Mouse (Mus musculus) spleen, adult 12 weeks (tissue): ENCODE data around the gene Gm42715.

Source experiments
- DNase-seq: peaks from one replicate; pipeline ENCODE4 v3.0.0; 2022; ENCODE audit warnings: low spot score

Gm42715 gene

DNA sequence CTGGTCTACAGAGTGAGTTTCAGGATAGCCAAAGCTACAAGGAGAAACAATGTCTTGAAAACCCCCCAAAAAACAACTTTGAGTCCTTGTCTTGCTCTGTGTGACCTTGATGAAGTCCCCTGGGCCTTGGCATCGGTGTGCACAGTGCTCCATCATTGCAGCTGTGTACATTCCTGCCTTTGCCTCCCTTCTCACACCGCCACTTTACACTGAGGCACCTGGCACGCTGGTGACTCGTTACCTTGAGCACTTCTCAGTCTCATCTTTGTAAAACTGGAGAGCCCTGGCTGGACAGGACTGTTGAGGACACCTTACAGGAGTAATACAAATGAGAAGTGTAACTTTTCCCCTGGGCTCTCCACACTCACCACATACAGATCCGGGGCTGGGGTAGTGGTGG, 67.8 kb downstream of the Gm42715 start:
- no peak for DNase-seq

DNA sequence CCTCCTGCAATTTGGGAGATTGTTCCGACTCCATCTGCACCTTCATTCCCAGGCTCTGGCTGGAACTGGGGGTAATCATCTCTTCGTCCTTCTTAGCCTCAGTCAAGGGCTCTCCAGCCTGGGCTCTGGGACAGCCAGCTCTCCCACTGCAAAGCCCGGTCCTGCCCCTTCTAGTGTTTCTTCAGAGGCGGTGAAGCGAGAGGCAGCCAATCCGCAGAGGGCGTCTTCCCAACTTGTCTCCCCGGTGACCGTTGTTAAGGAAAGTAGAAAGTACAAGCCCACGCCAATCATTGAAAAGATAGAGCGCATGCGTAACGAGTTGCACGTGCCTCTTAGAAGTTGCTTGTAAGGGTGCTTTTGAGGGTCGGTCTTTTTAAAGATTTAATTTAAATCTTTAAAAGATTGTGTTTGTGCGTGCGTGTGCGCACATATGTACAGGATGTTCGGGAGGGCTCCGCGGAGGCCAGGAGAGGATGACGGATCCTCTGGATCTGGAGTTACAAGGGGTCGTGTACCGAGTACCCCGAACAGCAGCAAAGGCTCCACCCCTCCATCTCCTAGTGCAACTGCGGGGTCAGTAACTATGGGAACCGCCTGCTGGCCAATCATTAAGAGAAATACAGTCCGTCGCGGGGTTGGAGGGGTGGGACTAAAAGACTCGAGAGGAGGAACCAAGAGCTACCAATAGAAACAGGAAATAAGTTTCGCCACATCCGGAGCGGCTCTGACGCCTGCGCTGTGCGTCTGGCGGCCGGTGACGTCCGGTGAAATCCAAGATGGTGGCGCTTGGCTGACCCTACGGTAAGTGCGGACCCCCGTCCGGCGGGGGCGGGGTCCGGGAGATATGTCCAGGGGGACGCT, 68.9 kb downstream of the Gm42715 start, which contains the start of the genes Ccdc189 and Rnf40:
Ccdc189 (minus strand) TSS at position 585 of the 861 bp plus-strand sequence.
Rnf40 (plus strand) TSS at position 757 of the 861 bp plus-strand sequence.
- peak; percentile 82 for DNase-seq

DNA sequence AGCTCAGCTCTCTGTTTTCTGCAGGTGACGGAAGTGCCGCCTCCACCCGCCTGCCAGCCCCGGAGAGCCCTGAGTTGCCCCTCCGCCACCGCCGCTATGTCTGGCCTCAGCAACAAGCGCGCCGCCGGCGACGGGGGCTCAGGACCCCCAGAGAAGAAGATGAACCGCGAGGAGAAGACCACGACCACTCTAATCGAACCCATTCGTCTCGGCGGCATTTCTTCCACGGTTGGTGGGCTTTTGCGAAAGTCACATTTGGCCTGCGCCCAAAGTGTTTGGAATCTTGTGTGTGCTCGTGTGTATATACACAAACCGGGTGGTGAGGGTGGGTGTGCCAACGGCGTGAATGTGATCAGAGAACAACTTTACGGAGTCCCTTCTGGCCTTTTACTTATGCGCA, 69.5 kb downstream of the Gm42715 start:
- DNase-seq, result no peak

DNA sequence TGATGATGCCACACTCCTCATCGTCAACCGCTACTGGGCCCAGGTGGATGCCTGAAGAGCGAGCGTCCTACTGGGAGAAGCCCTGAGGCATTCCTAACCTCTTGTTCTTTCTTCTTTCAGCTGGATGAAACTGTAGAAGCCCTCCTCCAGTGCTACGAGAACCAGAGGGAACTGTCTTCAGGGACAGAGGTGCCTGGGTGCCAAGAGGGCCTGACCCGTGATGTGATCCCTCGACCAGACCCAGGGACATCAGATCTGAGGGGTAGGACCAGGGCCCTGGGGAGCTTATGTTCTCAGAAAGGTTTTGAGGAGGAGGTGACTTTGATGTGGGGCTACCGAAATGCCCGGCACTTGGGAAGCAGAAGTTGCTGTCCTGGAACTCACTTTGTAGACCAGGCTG, 70.3 kb downstream of the Gm42715 start:
- no peak for DNase-seq

DNA sequence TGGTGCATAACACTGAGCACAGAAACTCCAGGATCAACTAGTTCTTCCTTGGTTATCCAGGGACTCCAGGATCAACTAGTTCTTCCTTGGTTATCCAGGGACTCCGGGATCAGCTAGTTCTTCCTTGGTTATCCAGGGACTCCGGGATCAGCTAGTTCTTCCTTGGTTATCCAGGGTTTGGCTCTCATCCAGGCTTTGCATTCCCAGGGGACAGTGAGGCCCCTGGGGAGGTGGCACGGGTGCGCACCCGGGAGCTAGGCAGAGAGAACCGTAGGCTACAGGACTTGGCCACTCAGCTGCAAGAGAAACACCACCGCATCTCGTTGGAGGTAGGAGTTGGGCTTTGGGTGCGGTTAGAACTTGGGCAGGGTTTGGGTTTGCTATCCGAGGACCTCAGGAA, 71.7 kb downstream of the Gm42715 start:
- DNase-seq, result no peak

DNA sequence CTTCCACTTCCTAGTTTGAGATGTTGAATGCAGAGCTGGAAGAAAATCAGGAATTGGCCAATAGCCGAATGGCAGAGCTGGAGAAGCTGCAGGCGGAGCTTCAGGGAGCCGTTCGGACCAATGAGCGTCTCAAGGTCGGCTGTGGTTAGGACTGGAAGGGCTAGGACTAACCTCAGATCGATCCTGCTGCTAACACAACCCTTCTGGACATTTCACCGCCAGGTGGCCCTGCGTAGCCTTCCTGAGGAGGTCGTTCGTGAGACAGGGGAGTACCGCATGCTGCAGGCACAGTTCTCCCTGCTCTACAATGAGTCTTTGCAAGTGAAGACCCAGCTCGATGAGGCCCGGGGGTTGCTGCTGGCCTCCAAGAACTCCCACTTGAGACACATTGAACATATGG, 73.2 kb downstream of the Gm42715 start:
- DNase-seq, result no peak

DNA sequence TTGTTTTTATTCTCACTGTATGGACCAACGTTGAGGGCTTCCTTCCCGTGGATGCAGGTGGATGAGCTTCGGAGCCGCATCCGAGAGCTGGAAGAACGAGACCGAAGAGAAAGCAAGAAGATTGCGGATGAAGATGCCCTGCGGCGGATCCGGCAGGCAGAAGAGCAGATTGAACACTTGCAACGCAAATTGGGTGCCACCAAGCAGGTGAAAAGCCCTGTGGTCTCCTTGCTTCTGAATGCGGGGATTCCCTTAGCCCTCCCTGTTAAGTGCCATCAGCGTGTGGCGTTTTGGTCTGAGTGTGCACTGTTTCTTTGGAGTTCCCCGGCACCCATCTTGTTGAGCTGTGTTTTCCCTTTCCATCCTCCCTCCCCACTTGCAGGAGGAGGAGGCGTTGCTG, 77.4 kb downstream of the Gm42715 start:
- no peak for DNase-seq

DNA sequence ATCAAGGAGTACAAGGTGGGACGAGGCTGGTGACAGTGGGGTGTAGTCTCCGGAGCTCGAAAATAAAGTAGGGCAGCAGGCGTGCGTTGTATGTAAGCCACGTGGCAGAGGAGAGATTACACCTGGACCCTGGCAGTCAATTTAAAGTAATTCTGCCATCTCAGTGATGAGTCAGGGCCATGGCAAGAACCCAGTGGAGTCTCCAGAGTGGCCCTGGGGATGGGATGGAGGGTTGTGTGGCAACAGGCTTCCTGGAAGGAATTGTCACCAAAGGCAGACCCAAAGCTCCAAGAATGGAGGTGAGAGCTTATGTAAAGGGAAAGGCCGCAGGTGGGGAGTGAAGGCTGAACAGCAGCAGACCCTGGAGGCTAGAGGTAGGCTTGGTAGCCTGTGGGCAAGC, 81.2 kb downstream of the Gm42715 start:
- DNase-seq, result no peak

DNA sequence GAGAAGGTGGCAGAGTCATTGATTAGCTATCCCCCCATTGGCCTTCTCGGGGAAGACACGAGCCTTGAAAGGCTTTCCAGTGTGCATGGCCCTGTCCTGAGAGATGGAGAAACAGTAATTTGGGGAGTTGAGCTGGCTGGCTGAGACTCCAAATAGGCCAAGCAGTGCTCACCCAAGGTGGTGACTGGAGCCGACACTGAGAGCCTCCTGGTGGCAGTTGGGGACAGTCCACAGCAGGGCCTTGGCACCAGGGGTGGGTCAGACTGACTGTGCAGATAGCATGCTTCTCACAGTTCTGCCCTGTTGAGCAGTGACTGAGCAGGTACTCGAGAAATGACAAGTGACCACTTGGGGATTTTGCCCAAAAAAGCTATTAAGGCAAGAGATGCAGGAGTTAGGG, 82.4 kb downstream of the Gm42715 start:
- no peak for DNase-seq

DNA sequence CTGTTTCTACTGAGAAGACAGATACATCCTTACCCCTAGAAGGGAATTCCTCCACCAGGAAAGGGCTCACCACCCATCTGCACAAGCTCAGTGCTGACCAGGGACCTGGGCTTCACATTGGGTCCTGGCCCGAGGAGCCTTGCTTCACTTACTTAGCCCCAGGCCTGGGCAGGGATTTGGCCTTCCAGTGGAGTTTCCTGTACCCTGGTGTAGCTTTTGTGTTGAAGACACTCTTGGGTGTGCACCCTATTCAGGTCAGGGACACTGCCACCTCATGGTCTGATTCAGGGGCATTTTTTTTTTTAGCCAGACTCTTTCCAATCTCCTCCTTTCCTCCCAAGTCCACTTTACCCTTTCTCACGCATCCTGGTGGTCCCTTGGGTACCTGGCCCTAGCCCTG, 83.5 kb downstream of the Gm42715 start:
- no peak for DNase-seq

DNA sequence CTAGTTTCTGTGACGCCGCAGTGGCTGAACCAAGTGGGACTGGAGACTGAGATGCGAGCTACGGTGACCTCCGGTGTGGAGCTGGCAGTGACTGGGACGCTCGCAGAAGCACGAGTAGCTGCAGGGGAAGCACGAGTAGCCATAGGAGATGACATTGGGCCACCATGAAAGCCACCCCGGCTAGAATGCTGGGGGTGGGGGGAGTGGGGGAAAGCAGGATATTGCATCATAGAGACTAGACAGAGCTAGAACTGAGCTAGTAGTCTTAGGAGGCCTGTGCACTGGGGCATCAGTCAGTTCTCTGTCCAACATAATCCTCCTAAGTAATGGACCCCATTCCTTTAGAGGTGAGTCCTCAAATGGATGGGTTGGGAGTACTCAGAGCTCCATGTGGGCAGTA, 84.9 kb downstream of the Gm42715 start:
- no peak for DNase-seq

DNA sequence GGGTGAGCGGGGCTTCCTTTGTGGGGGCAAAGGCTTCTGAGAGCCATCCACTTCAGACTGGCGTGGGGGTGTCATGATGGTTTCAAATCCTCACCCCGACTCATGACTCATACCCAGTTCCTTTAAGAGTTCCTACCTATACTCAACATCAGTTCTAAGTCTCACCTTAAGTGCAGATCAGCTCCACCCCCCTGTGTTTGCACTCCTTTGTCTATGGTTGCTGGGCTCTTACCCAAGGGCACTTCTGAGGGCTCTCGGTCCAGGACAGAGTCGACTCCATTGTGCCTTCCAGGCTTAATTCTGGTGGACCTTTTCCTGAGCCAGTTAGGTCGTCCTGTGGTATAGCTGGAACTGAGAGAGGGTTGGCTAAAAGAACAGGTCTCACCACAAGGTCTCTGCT, 87.8 kb downstream of the Gm42715 start:
- DNase-seq, result no peak

DNA sequence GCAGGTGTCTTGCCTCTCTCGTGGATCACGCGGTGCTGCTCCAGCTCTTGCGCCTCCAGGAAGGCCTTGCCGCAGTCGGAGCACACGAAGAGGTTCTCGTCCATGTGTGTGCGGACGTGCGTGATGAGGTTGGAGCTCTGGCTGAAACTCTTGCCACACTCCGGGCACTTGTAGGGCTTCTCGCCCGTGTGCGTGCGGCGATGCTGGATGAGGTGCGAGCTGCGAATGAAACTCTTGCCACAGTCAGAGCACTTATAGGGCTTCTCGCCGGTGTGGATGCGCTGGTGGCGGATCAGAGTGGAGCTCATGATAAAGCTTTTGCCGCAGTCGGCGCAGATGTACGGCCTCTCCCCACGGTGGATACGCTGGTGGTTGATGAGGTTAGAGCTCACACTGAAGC, 91.6 kb downstream of the Gm42715 start:
- no peak for DNase-seq

DNA sequence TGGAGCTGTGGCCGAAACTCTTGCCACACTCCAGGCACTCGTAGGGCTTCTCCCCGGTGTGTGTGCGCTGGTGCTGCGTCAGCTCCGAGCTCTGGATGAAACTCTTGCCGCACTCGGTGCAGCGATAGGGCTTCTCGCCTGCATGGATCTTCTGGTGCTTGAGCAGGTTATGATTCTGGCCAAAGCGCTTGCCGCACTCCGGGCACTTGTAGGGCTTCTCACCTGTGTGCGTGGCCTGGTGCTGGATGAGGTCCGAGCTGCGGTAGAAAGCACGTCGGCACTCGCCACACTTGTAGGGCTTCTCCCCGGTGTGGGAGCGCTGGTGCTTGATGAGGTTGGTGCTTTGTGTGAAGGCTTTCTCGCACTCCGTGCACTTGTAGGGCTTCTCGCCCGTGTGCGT, 92.2 kb downstream of the Gm42715 start:
- no peak for DNase-seq

DNA sequence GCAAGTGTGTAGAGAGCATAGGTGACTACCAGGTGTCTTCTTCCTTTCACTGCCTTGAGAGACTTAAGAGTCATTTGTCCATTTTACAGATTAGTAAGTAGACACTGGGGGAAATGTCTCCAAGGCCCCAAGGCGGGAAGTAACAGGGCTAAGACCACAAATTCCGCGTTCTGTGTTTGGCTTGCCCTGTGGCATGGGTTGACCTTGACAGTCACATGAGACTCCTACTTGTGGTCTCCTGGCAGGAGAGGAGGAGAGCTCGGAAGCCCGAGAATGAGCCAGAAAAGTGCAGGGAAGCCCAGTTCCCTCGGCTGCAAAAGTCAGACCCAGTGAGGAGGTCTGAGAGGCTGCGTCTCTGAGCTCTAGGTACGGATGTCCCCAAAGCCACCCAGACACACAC, 94.1 kb downstream of the Gm42715 start:
- no peak for DNase-seq

DNA sequence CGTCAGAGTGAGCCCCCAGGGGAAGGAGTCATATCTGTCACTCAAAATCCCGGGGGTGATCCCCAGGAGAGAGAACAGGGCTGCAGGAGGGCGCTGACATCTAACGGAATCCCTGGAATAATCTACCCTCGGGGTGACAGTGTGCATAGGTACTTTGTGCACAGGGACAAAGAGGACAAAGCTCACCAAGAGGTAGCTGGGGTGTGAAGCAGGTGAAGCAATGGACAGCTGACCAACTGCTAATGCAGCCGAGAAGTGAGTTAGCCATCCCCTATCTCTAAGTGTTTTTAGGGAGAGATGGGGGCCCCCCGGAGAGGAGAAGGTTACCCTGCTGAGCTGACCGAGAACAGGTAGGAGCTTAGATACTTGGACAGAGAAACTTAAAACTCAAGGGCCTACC, 94.7 kb downstream of the Gm42715 start:
- DNase-seq, result no peak

DNA sequence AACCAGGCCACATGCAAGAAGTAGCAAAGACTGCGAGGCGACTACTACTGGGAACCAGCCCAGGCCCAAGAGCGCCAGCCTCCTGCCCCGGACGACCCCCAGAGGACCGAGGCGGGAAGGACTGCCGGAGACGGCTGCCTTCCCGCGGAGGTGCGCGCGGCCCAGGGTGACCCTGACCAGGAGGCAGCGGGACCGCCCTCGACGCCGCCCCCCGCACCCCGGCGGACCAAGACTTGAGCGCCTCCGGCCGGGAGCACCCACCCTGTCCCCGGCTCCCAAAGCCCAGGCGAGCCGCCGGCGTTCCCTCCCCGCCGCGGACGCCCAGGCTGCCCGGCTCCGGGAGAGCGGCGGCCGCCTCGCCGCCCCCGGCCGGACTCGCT, 95.1 kb downstream of the Gm42715 start:
- DNase-seq, result peak; percentile 15

DNA sequence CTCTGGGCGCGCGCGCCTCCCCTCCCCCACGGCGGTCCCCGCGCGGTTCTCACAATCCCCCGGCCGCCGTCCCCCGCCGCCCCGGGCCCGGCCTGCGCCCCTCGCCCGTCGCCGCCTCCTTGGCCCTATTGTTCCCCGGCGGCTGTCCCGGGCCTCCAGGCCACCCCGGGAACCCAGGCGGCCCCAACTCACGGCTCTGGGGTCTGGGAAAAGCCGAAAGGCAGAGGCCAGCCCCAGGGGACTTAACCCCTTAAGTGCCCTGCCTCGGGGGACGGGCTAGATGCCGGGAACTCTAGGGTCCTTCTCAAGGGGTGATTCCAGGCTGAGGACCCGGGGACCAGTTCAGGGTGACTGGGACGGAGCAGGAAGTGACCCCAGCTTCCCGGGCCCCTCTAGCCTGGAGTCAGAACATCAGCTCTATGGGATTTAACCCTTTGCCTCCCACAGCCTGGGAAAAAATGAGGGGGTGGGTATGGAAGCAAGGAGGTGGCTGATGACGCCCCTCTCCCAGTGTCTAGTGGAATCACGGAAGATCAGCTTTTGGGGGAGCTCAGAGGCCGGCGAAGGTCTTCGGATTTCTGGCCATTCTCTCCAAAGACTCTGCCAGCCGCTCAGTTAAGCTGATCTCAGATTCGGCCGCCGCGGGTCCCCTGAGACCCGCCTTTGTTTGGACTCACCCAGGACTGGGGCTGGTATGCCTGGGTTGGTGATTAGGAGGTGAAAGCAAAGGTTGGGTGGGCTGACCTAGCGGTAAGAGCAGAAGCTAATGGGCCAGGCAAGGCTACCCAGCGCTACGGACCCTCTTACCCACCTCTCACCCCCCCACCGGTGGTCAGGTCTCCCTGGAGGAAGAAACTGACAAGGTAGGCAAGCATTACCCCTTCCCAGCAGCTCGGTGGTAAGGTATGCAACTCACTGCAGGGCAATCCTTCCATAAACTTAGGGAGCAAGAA, 95.8 kb downstream of the Gm42715 start, which contains the start of gene Zfp629:
Zfp629 (minus strand) TSS at position 907 of the 953 bp plus-strand sequence.
- DNase-seq, result no peak

DNA sequence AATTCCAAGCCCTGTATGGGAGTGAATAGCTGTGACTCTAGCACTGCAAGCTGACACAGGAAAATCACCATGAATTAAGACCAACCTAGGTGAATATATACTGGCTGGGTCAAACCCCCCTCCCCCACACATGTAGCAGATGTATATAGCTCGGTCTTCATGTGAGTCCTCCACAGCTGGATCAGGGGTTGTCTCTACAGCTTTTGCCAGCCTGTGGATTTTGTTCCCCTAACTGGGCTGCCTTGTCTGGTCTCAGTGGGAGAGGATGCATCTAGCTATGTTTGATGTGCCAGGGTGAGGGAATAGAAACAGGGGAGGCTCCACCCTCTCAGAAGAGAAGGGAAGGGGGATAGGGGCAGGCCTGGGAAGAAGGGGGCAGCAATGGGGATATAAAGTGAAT, 97.0 kb downstream of the Gm42715 start:
- no peak for DNase-seq
